Mouse (Mus musculus): Measurements from ENCODE around the gene Olfr1382. TPM values are rescaled to one million over a fixed set of nuclear protein-coding genes. Genes with fewer than 3 reads are reported as not detected.
"Not testable (repeated sequence)": the region's sequence is repeated elsewhere in the genome, so short reads cannot be mapped to it uniquely, and the experiment has no call there.

Gene Olfr1382
- polyA plus RNA-seq (2012; rRNA removed), result not detected in 2 replicates

DNA sequence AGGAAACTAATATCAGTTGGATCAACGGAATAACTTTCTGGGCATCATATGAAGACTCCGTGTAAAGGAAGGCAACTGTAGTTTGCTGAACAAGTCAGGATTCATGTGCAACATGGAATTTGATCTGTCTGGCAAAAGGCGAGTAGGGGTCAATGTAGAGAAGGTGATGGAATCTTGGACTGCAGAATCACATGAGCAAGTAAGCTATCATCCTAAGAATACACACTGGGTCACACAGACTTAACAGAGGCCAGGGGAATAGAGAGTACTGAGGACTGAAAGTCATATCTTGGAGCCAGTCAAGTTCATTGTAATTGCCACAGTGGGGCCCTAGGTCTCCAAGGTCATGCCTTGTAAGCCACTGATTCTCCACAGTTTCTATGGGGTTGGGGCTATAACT lies at the start of gene Olfr1382:
Gene Olfr1382 (plus strand): TSS at position 301 of the 400 bp plus-strand sequence.
- no peak for DNase-seq (ENCODE audit: low read depth)

DNA sequence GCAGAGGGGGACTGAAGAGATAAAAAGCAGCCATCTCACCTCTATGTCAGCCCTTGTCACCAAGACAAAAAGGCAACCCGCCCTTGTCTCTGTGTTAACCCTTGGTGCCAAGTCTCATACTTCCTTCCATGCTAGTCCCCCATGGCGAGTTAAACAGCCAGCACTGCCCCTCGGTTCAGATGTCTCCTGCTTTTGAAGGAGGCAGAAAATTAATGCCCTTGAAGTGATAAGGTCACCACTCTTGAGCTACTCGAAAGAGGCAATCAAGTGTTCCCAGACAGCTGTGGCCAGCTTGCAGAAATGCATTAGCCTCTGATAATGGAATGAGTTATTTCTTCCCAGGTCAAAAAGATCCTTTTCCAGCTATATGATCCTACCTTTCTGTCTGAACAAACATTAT lies 42.1 kb upstream of the Olfr1382 start:
- no peak for DNase-seq (ENCODE audit: low read depth)

DNA sequence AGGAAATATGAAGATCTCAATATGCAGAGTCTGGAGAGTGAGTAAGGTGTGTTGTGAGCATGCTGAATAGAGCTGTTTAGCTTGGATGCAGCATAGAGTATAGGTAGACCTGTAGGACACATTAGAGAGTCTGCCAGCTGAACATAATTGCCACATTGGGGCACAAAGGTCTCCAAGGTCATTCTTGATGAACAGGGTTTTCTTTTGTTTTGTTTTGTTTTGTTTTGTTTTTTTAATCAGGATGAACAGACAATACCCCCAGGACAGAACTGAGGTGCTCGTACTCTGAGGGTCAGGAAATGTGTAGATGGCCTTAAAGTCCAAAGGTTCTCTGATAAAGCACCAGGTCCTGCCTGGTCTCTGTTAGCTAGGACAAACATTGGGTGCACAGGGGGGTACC lies 39.3 kb upstream of the Olfr1382 start, which contains the start of gene Olfr1385:
Gene Olfr1385 (plus strand): TSS at position 301 of the 400 bp plus-strand sequence.
- not testable (repeated sequence) for DNase-seq (ENCODE audit: low read depth)

DNA sequence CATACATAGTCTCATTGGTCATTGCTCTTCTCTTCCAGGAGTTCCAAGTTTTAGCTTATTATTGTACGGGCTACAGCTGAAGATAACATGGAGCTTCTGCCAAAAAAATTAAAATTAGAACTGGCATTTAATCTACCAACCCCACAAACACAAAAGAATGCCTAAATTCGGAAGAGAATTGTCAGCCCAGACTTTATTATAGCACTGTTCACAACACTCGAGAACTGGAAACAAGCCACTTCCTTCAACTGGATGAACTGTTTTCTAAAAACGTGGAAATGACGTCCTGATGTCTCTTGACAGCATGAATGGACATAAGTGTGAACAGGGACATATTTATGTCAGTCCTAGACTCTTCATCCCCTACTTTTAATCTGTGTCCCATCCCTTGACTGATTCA lies 10.0 kb upstream of the Olfr1382 start:
- DNase-seq (ENCODE audit: low read depth), result no peak

DNA sequence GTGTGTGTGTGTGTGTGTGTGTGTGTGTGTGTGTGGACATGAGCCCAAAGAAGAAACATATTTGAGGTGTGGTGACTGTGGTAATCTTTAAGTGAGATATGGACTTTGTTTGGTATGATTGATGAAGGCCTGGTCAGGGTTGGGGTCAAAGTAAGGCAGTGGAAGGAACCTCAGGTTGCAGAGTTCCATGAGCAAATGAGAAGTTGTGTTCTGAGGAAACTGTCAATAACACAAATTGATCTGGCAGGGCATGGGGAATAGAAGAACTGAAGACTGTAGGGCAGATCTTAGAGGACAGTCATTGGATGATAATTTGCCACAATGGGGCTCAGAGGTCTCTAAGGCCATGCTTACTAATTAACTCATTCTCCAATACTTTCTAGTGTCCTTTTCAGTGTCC lies 8.7 kb upstream of the Olfr1382 start, which contains the start of gene Olfr1383:
Gene Olfr1383 (plus strand): TSS at position 301 of the 400 bp plus-strand sequence.
- DNase-seq (ENCODE audit: low read depth), result no peak

DNA sequence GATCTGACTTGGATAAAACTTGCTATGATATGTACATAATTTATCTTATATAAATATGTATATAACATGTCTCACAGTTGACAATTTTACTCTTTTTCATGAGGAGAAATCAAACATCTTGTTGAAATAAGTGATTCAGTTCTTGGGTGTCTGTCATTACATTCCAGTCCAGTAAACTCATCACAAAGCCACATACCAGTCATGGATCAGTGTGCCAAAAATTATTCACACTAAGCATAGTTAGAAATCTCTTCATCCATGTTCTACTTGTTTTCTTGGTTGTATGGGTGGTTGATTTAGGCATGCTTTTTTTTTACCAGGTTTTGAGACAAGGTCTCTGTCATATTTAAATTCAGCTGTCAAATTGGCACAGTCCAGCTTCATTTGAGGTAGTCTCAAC lies 4.7 kb downstream of the Olfr1382 start:
- DNase-seq (ENCODE audit: low read depth), result no peak

DNA sequence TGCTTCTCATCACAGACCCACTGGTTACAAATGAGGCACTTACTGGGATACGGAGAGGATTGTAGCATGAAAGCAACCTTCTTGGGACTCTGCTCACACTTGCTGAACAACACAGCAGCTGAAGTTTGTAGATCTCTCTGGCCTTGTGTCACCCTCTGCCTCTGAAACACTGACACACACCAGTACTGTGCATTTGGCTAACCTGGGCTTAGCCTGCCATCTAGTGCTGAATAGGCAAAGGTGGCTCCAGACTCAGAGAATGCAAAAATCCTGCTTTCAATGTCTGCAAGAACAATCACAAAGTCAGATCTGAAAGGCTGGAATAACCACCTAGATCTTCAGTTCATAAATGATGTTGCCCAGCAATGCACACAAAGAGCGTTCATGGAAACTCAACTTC lies 8.6 kb downstream of the Olfr1382 start:
- not testable (repeated sequence) for DNase-seq (ENCODE audit: low read depth)

DNA sequence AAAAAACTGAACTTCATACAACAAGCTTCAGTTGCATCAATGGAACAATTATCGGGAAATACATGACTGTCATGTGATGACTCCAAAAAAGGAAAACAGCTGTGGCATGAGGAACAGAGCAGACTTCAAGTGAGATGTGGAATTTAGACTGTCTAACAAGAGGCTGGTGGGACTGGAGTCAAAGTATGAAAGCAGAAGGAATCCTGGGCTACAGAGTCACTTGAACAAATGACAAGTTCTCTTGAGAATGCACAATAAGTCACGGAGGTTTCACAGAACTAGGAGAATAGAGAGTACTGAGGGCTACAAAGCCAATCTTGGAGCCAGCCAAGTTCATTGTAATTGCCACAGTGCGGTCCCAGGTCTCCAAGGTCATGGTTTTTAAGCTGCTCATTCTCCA lies 15.1 kb downstream of the Olfr1382 start, which contains the start of gene Olfr1381:
Gene Olfr1381 (plus strand): TSS at position 301 of the 400 bp plus-strand sequence.
- not testable (repeated sequence) for DNase-seq (ENCODE audit: low read depth)

DNA sequence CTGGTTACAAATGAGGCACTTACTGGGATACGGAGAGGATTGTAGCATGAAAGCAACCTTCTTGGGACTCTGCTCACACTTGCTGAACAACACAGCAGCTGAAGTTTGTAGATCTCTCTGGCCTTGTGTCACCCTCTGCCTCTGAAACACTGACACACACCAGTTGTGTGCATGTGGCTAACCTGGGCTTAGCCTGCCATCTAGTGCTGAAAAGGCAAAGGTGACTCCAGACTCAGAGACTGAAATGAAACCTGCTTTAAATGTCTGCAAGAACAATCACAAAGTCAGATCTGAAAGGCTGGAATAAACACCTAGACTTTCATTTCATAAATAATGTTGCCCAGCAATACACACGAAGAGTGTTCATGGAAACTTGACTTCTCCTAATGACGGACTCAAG lies 26.0 kb downstream of the Olfr1382 start:
- DNase-seq (ENCODE audit: low read depth), result not testable (repeated sequence)

DNA sequence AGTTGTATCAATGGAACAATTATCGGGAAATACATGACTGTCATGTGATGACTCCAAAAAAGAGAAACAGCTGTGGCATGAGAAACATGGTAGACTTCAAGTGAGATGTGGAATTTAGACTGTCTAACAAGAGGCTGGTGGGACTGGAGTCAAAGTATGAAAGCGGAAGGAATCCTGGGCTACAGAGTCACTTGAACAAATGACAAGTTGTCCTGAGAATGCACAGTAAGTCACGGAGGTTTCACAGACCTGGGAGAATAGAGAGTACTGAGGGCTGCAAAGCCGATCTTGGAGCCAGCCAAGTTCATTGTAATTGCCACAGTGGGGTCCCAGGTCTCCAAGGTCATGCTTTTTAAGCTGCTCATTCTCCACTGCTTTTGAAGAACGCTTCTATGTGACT lies 28.5 kb downstream of the Olfr1382 start, which contains the start of gene Olfr1380:
Gene Olfr1380 (plus strand): TSS at position 301 of the 400 bp plus-strand sequence.
- not testable (repeated sequence) for DNase-seq (ENCODE audit: low read depth)

DNA sequence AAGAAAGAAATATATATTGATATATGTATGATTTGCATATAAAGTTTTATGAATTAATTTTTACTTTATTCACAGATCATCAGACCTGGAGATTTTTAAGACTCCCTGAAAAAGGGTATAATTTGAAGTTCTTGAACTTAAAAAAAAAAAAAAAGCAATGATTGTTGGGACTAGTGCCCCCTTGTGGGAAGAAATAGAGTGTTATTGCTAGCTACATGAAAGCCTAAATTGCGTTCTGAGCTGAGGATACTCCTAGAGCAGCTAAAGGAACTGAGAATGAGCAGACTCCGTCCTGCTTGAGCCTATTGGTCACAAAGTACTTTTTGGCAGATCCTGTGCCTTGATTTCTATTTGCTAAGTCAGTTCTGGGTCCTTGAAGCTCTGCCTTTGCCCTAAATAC lies 47.0 kb downstream of the Olfr1382 start:
- DNase-seq (ENCODE audit: low read depth), result not testable (repeated sequence)

DNA sequence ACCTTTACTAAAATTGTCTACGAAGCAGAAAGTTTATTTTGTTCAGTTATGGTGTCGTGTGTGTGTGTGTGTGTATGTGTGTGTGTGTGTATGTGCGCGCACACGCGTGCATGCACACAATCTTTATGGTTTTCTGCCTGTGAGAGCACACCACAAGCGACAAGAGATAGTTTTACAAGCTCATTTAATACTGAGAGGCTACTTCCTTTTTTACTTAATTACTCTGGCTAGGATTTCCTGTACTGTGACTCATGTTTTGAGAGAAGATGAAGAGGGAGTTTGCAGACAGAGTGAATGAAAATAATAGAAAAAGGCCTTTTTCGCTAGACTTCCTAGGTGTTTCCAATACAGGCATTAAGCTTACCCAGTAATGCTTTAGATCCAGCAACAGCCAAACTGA lies 52.4 kb downstream of the Olfr1382 start:
- DNase-seq (ENCODE audit: low read depth), result not testable (repeated sequence)

Other genes starting within 250 kb of the Olfr1382 start
- 0.09 and 0.11 TPM in 2 replicates for gene Olfr1393, start 249.9 kb upstream of the Olfr1382 start, polyA plus RNA-seq (2012; rRNA removed)
- gene Olfr1392, start 243.0 kb upstream of the Olfr1382 start, polyA plus RNA-seq (2012; rRNA removed), result 0.04 and 0.05 TPM in 2 replicates
- not detected in 2 replicates for gene Olfr10, start 223.5 kb upstream of the Olfr1382 start, polyA plus RNA-seq (2012; rRNA removed)
- not detected in 2 replicates for gene Olfr1391, start 205.5 kb upstream of the Olfr1382 start, polyA plus RNA-seq (2012; rRNA removed)
- not detected in 2 replicates for gene Olfr1390, start 193.1 kb upstream of the Olfr1382 start, polyA plus RNA-seq (2012; rRNA removed)
- not detected in 2 replicates for gene Olfr1389, start 105.2 kb upstream of the Olfr1382 start, polyA plus RNA-seq (2012; rRNA removed)
- gene Olfr1388, start 91.6 kb upstream of the Olfr1382 start, polyA plus RNA-seq (2012; rRNA removed), result 0.63 and 1.9 TPM in 2 replicates
- gene Olfr1387, start 72.9 kb upstream of the Olfr1382 start, polyA plus RNA-seq (2012; rRNA removed), result not detected in 2 replicates
- not detected in 2 replicates for gene Olfr1386, start 63.2 kb upstream of the Olfr1382 start, polyA plus RNA-seq (2012; rRNA removed)
- gene Olfr1385, start 39.2 kb upstream of the Olfr1382 start, polyA plus RNA-seq (2012; rRNA removed), result not detected in 2 replicates
- gene Olfr1384, start 21.5 kb upstream of the Olfr1382 start, polyA plus RNA-seq (2012; rRNA removed), result not detected in 2 replicates
- not detected in 2 replicates for gene Olfr1383, start 8.6 kb upstream of the Olfr1382 start, polyA plus RNA-seq (2012; rRNA removed)
- gene Olfr1381, start 15.2 kb downstream of the Olfr1382 start, polyA plus RNA-seq (2012; rRNA removed), result not detected in 2 replicates
- not detected in 2 replicates for gene Olfr1380, start 28.6 kb downstream of the Olfr1382 start, polyA plus RNA-seq (2012; rRNA removed)
- gene Flt4, start 81.0 kb downstream of the Olfr1382 start, polyA plus RNA-seq (2012; rRNA removed), result 8.8 and 9.2 TPM in 2 replicates
- not detected in 2 replicates for gene Scgb3a1, start 135.4 kb downstream of the Olfr1382 start, polyA plus RNA-seq (2012; rRNA removed)
- 13.6 and 17.0 TPM in 2 replicates for gene Cnot6, start 184.5 kb downstream of the Olfr1382 start, polyA plus RNA-seq (2012; rRNA removed)

All from gonadal fat pad, adult 2 months (tissue).